Mouse (Mus musculus): ENCODE results near the gene Rps6.
A peak's percentile ranks its signal among the peaks of the same experiment; 100 is the strongest.

Gene Rps6

DNA sequence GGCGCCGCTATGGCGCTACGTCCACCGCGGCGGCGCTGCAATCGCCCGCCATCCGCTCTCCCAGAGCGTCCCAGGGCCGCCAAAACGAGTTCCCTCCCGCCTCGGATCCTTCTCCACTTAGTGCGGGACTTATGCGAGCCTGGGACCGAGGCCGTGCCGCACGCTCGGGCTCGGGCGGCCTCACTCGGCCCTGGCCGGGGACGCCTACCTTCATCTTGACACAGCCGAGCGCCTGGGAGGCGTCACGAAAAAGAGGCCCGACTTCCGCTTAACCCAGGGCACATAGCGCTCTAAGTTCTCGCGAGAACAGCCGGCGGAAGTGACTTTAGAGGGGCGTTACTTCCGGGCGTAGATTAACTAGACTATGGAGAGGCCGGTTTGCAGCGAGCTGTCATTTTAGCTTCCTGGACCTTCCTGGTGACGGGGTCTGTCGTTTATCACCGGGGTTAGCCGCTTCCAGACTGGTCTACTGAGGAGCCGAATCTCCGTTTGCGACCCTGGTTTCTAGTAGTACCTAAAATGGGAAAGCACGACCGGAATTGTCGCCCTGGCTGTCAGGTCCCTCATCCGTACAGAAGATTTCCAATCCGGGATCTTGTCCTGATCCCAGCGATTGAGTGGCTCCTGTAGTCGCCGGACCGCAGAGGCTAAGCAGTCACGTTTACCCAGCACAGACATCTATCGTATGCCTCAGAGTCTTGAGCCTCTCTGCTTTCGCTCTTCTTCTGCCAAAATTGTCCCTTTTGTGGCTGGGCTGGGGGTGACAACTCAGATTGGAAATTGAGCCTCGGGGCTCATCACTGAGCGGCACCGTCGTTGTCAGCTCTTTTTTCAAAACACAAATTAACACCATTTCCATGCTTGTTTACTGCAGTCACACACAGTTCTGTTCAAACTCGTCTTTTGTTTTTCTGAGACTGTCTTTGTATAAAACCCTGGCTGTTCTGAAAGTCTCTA is at the start of gene Rps6:
TSS of gene Rps6 (minus strand) at position 300 of the 957 bp plus-strand sequence.
- peak; percentile 92 to 95 for DNase-seq (ENCODE audit: low spot score in 2 of 2)

DNA sequence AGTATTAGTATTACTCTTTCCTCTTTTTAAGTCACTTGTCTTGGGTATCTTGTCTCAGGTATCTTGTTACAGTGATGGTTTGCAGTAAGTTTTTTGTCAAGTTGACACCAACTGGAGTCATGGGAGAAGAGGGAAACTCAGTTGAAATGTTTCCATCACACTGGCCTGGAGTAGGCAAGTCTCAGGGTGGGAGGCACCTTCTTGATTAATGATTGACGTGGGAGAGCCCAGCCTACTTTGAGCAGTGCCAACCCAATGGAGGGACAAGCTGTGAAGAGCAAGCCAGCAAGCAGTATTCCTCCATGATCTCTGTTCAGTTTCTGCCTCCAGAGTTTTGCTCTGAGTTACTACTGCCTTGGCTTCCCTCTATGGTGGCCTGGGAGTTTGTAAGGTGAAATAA is 48.7 kb upstream of the Rps6 start:
- DNase-seq (ENCODE audit: low spot score in 2 of 2): no peak

DNA sequence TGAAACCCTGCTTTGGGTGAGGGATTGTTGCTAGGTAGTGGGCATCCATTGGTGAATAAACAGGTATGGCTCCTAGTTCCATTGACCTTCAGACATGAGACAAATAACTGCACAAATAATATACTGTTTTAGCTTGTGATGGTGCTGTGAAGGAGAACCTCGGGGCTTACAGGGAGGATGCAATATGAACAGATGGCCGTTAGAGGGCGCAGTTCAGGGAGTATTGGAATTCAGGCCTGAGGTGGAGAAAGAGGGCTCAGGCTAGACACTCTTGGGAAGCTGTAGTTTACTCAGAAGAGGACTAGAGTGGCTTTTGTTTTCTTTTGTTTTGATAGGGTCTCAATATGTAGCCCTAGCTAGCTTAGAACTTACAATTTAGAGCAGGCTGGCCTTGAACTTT is 47.8 kb upstream of the Rps6 start:
- no peak for DNase-seq (ENCODE audit: low spot score in 2 of 2)

DNA sequence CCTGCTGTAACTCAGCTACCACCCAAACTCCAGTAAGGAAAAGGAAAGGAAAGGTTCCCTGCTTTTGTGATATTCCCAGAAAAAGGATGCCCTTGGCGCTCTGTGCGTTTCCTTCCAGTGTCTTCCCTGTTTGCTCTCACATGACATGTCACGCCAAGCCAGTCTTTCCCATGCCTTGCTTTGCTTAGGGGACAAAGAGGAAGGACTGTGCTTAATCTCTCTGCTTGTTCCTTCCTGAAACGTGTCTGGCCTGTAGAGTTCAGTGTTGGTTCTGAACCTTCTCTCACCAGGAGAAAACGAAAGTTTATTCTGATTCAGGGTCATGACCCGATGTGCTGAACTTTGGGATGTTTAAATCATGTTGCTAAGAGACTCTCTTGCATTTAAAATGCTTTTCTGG is 45.1 kb upstream of the Rps6 start:
- no peak for DNase-seq (ENCODE audit: low spot score in 2 of 2)

DNA sequence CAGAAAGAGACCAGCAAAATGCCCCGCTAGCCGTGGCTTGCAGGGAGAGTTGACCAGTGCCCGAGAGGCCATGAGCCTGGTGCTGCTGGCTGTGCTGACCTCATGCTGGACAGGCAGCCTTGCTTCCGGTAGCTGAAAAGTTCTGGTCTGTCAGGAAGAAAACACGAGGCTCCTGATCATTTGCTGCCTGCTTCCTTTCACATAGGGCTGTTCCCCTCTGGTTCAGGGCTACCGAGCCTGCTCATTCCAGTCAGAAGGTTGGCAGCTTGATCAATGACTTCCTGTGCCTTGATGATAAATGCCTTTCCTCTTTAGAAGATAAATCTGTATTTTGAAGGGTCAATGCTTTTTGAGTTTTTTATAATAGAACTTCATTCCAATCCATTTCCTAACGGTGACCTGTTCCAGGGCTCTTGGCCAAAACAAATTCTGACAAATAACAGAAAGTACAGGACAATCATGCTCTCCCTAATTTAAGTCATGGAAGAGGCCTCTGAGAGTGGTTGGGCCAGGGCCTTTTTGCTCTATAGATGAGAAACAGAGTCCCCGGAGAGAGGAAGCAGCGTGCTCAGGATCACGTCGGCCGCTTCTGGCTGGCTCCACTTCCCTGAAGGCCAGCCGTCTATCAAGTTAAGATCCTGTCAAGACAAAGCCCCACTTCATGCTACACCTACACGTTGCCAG is 41.7 kb upstream of the Rps6 start:
- no peak for DNase-seq (ENCODE audit: low spot score in 2 of 2)

DNA sequence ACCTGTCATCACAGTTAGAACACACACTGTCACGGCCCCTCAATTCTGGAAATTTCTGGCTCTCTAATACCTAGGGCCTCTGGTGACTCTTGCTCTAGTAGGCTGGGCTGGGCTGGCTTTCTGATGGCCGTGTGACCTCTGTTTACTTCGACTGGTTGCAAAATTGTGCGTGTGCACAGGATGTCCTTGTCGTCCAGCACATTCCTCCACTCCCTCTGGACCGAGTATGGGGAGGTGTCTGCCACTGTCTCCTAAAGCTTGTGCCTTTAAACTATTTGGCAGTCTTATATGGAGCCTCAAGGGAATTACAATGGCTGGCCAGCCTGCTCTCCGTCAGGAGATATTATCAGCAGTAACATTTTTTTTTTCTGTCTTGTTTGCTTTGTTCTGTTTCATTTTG is 40.2 kb upstream of the Rps6 start:
- DNase-seq (ENCODE audit: low spot score in 2 of 2): no peak

DNA sequence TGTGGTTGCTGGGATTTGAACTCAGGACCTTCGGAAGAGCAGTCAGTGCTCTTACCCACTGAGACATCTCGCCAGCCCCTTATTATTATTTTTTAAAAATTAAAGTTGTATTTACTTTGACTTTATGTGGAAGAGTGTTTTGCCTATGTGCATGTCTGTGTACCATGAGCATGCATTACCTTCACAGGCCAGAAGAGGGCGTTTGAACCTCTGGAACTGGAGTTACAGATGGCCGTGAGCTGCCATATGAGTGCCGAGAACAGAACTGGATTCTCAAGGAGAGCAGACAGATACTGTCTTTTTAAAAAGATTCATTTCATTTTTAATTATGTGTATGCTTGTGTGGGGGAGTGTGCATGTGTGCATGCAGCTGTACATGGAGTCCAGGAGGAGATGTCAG is 30.7 kb upstream of the Rps6 start:
- DNase-seq (ENCODE audit: low spot score in 2 of 2): no peak

DNA sequence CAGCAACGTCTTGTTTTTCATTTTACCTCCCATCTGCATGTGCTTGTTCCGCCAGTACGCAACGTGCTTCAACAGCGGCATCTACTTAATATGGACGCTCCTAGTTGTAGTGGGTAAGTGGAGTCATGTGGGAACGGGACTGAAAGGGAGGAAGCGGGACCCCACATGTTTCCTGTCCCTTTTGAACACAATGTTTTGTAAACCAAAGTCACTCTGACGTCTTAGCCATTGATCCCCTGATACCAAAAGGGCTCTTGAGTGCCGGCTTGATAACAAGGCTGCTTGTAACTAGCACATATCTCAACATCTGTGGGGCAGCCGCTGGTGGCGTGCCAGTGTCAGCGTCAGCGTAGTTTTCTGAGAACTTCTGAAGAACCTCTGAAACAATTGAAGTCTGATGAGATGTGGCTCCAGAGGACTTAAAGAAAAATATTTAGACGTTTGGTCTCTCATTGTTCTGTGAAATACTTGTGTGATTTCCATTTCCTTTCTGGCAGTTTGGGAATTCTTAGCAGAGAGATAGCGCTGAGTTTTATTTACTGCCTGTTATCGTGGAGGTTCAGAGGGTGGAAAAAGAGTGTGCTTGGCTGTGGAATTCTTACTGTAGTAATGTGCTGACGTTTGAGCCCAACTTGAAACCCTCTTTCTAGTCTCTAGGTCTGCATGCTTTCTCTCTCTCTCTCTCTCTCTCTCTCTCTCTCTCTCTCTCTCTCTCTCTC is 29.1 kb upstream of the Rps6 start:
- no peak for DNase-seq (ENCODE audit: low spot score in 2 of 2)

DNA sequence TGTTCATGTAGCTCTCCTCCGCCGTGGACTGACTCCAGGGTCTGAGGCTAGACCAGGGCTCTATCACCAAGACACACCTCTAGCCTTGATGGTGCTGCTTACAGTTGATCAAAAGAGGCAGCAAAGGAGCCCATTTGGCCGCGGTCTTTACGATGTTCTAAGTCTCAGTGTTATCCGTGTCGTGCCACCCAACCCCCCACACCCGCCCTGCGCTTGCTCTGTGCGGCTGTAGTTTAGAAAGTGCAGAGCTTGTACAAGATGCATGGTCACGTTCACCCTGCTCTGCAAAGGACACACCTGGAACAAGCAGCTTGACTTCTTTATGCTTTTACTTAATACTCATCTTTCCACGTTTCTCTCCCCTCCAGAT is 28.6 kb upstream of the Rps6 start:
- DNase-seq (ENCODE audit: low spot score in 2 of 2): no peak

DNA sequence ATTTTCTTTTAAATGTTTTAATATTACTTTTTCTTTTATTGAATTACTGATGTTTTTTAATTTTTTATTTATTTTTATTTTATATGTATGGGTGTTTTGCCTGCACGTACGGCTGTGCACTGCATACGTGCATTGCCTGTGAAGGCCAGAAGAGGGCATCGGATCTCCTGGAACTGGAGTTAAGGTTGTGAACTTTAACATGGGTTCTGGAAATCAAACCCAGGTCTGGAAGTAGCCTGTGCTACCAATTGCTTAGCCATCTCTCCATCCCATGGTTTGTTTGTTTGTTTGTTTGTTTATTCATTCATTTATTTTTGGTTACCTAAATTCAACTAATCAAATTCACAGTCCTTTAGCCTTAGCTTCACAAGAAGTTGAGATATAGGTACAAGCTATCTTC is 27.7 kb upstream of the Rps6 start:
- DNase-seq (ENCODE audit: low spot score in 2 of 2): no peak

DNA sequence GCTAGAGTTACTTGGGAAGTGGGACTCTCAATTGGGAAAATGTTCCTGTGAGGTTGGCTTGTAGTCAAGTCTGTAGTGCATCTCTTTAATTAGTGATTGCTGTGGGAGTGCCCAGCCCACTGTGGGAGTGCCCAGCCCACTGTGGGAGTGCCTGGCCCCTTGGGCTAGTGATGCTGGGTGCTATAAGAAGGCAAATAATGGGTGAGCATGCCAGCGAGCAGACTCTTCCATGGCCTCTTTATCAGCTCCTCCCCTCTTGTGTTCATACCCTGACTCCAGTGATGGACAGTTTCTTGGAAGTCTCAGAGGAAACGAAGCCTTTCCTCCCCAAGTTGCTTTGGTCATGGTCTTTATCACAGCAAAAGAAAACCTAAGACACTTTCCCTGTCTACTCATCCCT is 25.2 kb upstream of the Rps6 start:
- no peak for DNase-seq (ENCODE audit: low spot score in 2 of 2)

DNA sequence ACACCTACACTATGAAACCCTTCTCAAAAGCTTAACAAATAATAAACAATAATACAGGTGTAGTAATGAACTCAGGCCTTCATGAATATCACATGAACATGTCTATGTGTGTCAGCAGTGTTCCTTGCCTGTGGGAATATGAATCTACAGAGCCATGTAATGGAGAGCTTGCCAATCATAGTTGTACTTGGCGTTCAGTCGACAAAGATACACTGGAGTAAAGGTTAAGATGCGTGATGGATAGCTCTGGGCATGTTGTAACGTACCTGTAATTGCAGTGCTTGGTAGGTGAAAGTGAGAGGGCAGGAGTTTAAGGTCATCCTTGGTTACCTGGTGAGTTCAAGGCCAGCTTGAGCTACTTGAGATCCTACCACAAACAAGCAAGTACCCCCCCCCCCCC is 24.0 kb upstream of the Rps6 start:
- no peak for DNase-seq (ENCODE audit: low spot score in 2 of 2)

DNA sequence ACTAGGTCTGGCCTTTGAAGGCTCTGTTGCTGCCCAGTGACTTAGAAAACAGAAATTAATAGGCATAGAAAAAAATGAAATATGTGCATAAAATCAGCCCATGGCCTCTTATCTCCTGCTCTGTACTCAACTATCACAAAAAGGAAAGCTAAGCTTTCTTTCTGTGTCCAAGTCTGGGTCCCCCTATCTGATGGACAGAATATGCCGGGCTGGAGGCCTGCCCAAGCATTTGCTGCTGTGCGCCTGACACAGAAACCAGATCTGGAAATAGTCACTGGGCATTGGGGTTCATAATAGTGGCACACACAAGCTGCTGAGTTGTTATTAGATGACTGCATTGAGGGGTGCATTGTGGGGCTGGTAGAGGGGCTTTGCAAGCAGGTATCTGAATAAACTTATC is 22.3 kb upstream of the Rps6 start:
- DNase-seq (ENCODE audit: low spot score in 2 of 2): no peak

DNA sequence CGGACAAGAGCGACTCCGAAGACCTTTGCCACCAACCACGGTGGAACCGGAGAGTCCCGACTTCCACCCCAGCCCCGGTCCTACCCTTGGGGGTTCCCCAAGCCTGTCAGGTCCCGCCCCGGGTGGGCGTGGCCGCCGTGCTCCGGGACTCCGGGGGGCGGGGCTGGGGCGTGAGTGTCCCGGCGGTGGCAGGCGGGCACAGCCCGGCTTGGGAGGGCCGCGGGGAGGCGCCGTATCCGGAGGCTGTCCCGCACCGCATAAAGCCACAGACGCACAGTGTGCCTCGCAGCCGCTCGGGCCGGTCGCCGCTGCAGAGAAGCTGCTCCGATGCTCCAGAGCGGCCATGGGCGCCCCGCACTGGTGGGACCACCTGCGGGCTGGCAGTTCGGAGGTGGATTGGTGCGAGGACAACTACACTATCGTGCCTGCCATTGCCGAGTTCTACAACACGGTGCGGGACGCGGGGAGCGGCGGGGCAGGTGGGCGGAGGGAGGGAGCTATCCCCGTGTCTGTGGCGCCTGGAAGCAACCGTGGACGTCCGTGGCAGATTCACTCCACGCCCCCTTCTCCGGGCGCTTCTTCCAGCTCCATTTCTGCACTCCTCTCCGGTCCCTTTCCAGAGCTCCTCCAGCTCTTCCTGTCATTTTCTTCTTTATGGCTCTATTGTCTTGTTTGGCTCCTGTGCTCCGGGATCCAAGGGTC is 17.1 kb upstream of the Rps6 start, which contains the start of gene Acer2:
TSS of gene Acer2 (plus strand) at position 251 of the 702 bp plus-strand sequence.
- DNase-seq (ENCODE audit: low spot score in 2 of 2): peak; percentile 84 to 88

DNA sequence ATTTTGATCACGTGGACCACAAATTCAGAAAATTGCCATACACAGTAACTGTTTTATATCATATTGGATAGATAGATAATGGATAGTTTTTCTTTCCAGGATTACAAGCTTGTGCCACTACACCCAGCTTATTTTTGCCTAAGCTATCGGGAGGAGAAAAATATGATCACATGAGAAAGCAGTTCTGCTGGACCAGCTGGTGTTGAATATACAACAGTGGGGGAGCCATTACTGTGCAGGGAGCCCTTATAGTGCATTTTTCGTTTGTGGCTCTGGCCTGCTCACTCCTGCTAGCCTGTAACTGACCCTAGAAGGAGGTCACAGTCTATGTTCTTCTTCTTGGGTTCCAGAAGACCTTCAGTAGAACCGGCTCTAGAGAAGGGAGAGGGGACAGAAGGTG is 15.9 kb upstream of the Rps6 start:
- DNase-seq (ENCODE audit: low spot score in 2 of 2): no peak

DNA sequence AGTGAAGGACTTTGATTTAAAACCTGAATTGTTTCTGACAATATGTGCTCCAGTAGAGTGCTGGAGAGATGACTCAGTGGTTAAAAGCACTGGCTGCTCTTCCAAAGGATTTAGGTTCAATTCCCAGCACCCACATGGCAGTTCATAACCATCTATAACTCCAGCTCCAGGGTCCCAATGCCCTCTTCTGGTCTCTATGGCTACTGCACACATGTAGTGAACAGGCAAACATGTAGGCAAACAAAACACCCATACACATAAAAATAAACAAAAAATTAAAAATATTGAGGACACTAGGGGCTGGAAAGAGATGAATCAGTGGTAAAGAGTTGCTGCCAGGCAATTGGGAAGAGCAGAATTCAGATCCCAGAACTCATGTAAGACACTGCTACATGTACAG is 14.8 kb upstream of the Rps6 start:
- no peak for DNase-seq (ENCODE audit: low spot score in 2 of 2)

DNA sequence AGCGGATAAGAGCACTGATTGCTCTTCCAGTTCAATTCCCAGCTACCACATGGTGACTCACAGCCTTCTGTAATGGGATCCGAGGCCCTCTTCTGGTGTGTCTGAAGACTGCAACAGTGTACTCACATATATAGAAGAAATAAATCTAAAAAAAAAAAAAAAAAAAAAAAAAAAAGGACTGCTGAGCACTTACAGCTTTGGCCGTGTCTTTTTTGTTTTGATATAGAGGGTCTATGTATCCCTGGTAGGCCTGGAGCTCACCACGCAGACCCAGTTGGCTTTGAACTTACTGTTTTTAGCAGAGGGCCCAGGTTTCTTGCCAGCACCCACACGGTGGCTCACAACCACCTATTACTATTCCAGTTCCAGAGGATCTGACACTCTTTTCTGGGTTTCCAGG is 6.9 kb upstream of the Rps6 start:
- no peak for DNase-seq (ENCODE audit: low spot score in 2 of 2)

DNA sequence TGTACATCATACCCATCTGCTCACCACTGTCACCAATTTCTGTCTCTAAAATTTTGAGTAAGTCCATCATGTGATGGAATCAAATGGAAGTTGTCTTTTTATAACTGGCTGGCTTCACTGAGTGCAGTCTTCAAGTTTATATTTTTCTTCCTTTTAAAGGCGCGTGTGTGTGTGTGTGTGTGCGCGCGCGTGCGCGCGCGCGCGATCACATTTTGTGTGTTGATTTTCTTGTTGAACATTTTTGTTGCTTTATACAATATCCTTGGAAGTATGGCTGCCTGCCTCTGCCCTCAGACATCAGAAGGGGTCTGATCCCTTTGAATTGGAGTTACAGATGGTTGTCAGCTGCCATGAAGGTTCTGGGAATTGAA is 843 bp upstream of the Rps6 start:
- no peak for DNase-seq (ENCODE audit: low spot score in 2 of 2)

DNA sequence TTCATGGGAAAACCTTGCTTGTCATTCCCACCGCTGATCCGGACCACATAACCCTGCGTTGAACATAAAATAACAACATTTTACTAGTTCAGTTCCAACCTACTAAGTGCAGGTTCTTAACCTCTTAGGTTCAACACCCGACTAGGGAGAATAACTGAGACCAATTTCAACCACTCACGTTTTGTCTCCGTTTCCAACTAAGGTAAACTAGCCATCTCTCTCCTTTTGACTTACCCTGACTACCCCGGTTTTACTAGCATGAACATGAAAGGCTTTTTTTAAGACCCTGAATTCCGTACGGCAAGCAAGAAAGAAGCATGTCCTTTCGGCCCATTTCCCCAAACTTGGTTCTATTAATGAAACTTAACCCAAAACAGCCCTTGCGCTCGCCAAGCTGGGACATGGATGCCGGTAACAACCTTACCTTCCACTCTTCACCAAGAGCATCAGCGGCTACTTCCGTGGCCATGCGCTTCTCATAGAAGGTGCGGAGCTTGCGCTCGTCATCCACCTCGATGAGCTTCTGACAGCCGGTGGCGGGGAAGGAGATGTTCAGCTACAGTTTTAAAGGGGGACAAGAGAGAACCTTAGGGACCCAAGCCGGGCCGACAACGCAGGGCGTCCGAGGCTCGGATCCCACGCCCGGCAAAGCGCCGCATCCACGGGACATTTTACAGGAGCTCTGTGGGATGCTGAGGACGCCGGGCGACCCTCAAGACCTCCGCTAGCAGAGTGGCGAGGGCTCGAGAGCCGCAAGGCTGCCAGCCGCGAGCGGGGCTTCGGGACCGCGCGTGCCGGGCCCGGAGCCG is 704 bp downstream of the Rps6 start:
- no peak for DNase-seq (ENCODE audit: low spot score in 2 of 2)

DNA sequence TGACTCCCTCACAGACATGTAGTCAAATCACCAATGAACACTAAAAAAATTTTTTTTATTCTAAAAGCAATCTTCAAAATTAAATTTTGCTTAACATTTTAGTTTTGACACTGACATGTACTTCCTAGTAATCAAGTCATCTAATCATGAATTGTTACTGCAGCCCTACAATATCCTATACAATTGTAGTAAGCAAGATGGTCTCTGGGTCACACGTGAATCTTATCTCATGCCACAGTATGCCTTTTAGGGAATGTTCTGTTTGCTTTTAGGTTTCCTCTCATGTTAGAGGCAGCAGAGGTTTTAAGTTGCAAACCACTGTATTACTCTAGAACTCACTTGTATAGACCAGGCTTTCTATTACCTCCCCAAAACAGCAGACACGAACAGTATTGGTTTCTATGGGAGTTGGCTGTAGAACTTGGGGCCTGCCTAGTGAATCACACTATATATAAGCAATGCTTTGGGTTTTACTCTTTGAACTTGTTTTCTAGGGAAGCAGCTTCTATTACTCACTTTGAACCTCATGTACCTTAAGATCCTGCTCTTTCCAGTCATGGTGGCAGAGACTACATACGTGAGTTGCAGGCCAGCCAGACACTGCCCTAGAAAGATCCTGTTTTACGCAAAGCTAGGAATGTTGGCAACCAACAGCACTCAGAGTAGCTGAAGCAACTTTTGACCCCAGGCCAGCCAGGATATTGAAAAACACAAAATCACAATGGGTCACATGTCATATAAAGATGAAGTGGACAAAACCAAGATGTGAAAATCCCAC is 4.2 kb downstream of the Rps6 start:
- DNase-seq (ENCODE audit: low spot score in 2 of 2): no peak

All from urinary bladder, postnatal 4 days (tissue).